Mouse (Mus musculus) neutrophil, adult 59 days (primary cell): Measurements from ENCODE around the gene Crygf. TPM values are rescaled to one million over a fixed set of nuclear protein-coding genes. Genes with fewer than 3 reads are reported as not detected.

Experiments
- total RNA-seq, 2 experiments: library from RNA; stranded (reverse); gene quantifications; 1 replicate in 1 of 2; 2 replicates in 1 of 2; pipeline ENCODE4 v1.2.4; 2023

Crygf gene
- not detected for total RNA-seq

GRCm38 (mm10) chr1:65926294-65926693 lies at the start of gene Crygf:
Gene Crygf, plus strand, starts transcription at chr1:65926520.

Other genes starting within 250 kb of the Crygf start
- gene Map2, start 248.8 kb downstream of the Crygf start, total RNA-seq = under 1 TPM in 1 of 2 experiments, not detected in 1; 0.24 TPM